Mouse (Mus musculus) forebrain, embryonic 16.5 days (tissue): ENCODE results near the gene Psmd14. TPM values are rescaled to one million over a fixed set of nuclear protein-coding genes. Genes with fewer than 3 reads are reported as not detected.

ENCODE experiments used
- ATAC-seq: fragments of 200-750 bp; cut with Nextera tagmentation; 2 replicates; pipeline ENCODE4 v1.8.0; 2017; ENCODE audit warnings: mild to moderate bottlenecking, moderate library complexity
- H3K27ac ChIP-seq: fragments of 300-500 bp; sonication (generic); 2 replicates; pipeline ENCODE4 v1.5.1; 2014; ENCODE audit warnings: low read length, control low read depth
- H3K27me3 ChIP-seq: fragments of 300-500 bp; sonication (generic); replicated peaks from 2 replicates; pipeline ENCODE4 v1.6.1; 2014; ENCODE audit warnings: low read length; ENCODE audit not compliant: control insufficient read depth, insufficient read depth
- H3K36me3 ChIP-seq: fragments of 300-500 bp; sonication (generic); 2 replicates; pipeline ENCODE4 v1.6.1; 2014; ENCODE audit not compliant: control insufficient read depth, insufficient read depth
- H3K4me1 ChIP-seq: fragments of 300-500 bp; sonication (generic); replicated peaks from 2 replicates; pipeline ENCODE4 v1.6.1; 2014; ENCODE audit warnings: low read length; ENCODE audit not compliant: control insufficient read depth, insufficient read depth
- H3K4me2 ChIP-seq: fragments of 300-500 bp; sonication (generic); 2 replicates; pipeline ENCODE4 v1.6.1; 2014; ENCODE audit warnings: mild to moderate bottlenecking, low read length, control low read depth
- H3K4me3 ChIP-seq: fragments of 300-500 bp; sonication (generic); replicated peaks from 2 replicates; pipeline ENCODE4 v1.5.1; 2014; ENCODE audit warnings: mild to moderate bottlenecking, low read length, control low read depth
- H3K9ac ChIP-seq: fragments of 300-500 bp; sonication (generic); replicated peaks from 2 replicates; pipeline ENCODE4 v1.6.1; 2014; ENCODE audit warnings: low read depth, low read length, control low read depth
- H3K9me3 ChIP-seq: fragments of 300-500 bp; sonication (generic); 2 replicates; pipeline ENCODE4 v1.6.1; 2016; ENCODE audit warnings: low read length; ENCODE audit not compliant: control insufficient read depth
- WGBS: fragments of 180-500 bp; shearing (Covaris S2); extraction: QIAGEN DNeasy Blood & Tissue Kit; methylation state at CpG from one replicate; pipeline ENCODE4 v1.1.7; 2014; 5-methylcytosine and 5-hydroxymethylcytosine counted together
- polyA plus RNA-seq: library from polyadenylated mRNA; unstranded; fragments of >200 nt; fragmentation: Nextera tagmentation; extraction: Ambion mirVana; gene quantifications from 2 replicates; pipeline ENCODE4 v1.2.1, GENCODE M21; 2015

The Psmd14 gene
- polyA plus RNA-seq, 1 experiment from 2014 or later: 253 TPM

DNA sequence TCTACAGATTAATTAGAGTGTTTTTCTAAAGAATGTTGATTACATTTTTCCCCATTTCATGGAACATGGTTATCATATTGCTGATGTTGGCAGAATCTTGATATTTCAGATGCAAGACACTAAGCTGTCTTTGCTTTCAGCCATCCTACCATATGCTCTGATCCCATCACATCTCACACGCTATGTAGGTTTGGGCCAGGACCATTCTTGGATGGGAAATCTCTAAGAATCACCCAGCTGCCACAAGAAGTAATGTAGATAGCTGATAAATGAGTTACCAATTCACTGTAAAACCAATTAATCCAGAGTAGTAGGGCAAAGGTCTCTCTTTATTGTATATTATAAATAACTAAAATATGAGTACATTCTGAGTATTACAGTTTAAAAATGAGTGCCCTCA is 86.6 kb downstream of the Psmd14 start:
- Histone ChIP-seq H3K9ac (no peak overlapping the region), H3K4me3 (no peak overlapping the region), H3K4me1 (peaks cover 15% of the 10 kb centered on the region), H3K27ac (no peak overlapping the region), H3K4me2 (no peak overlapping the region), H3K36me3 (no peaks in the 10 kb centered on the region), H3K9me3 (no peaks in the 10 kb centered on the region), H3K27me3 (peaks cover 3% of the 10 kb centered on the region)
- 68% methylated on average over 1 of the region's 1 CpGs for WGBS
- peak; percentile 61 for ATAC-seq

DNA sequence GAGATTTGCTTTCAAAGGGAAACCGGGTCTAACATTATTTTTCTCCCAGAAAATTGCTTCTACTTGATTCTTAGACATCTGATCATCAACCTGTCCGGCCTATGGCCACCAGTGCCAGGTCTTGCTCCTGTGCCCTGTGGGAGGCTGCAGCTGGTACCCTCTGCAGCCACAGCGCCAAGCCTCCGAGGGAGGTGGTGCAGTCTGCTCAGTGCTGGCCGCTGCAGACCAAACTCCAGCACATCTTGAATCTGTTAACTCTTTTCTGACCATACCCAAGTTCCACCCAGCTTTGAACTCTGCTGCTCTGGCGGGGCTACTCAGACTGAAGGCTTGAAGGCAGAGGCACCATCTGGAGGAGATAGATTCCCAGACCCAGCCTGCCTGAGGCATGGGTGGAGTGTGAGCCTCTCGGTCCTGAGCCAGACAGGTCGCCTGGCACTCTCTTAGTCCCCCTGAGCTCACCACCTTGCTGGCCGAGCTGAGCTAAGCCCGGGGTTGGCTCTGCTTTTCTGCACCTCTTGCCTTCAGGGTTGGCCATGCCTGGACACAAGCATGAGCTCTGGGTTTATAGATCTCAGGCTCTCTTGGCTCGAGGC is 91.3 kb downstream of the Psmd14 start, which contains the start of gene Tbr1:
Gene Tbr1 (plus strand): TSS at position 275 of the 596 bp plus-strand sequence.
- peaks cover 3% of the 10 kb centered on the region for H3K27me3 ChIP-seq
- H3K4me2 ChIP-seq: peak within 1 kb of the TSS; percentile 51
- peaks cover 16% of the 10 kb centered on the region for H3K4me1 ChIP-seq
- WGBS: 5% methylated on average over 11 of the region's 11 CpGs
- ATAC-seq: 0 out of 2 replicates have a peak, but pooled peaks have one; percentile 5
- H3K9ac ChIP-seq: peak within 1 kb of the TSS; percentile 87
- no peaks in the 10 kb centered on the region for H3K9me3 ChIP-seq
- H3K27ac ChIP-seq: peak within 1 kb of the TSS; percentile 98
- no peaks in the 10 kb centered on the region for H3K36me3 ChIP-seq
- H3K4me3 ChIP-seq: peak within 1 kb of the TSS; percentile 65

DNA sequence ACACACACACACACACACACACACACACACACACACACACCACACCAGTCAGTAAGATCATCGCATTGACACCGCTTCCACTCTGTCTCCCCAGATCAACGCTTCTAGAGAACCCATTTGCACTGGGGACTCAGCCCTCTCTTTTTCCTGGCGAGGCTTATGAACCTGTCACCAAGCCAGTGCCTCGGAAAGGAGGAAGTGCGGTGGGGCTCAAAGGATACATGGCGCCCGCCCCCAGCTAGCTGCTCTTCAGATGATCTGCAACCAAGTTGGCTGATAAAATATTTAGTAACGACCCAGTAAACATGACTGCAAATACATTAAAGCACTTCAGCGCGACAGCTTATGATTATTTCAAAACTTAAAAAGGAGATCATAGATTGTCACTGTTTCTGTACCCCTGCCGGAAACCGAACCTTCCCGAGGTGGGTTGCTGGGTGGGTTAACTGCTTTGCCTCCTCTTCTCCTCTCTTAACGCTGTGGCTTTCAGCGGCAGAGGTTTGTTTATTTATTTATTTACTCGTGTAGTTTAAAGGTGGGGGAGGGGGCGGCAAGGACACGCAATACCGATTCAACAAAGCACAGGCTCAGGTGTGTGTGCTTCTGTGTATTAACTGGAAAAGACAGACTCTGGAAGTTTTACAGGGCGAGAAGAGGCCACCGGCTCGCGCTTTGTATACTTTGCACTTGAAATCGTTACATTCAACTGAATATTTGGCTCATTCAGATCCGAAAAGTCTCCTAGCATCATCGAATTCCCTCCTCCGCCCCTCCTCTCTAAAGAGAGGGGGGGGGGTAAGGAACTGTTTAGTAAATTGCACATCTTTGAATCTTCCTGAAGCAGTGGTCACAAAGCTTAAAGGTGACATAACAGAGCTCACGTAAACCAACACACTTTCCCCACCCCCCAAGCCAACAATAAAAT is 92.2 kb downstream of the Psmd14 start:
- Histone ChIP-seq H3K4me1 (peaks cover 16% of the 10 kb centered on the region), H3K36me3 (no peaks in the 10 kb centered on the region), H3K27me3 (peaks cover 3% of the 10 kb centered on the region), H3K9ac (peak overlapping the region; percentile 87), H3K9me3 (no peaks in the 10 kb centered on the region), H3K27ac (peak overlapping the region; percentile 98), H3K4me2 (peak overlapping the region; percentile 51), H3K4me3 (peak overlapping the region; percentile 65)
- WGBS: 2% methylated on average over 29 of the region's 29 CpGs
- peak; percentile 36 for ATAC-seq

DNA sequence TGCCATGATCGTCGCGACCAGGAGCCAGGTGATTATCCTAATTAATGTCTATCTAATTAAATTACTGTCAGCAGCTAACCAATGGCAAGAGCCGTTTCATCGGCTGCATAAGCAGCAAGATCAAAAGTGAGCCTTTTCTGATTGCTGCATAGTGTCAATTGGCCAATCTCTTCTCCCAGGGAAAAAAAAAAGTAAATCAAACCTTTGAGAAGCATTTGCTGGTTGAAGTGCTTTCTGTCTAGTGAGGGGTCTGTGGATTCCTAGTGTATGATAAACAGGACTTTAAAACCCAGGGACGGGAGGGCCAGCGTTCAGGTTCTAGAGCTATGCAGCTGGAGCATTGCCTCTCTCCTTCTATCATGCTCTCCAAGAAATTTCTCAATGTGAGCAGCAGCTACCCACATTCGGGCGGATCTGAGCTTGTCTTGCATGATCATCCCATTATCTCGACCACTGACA is 92.9 kb downstream of the Psmd14 start:
- Histone ChIP-seq H3K9ac (peak overlapping the region; percentile 87), H3K4me3 (peak overlapping the region; percentile 65), H3K27me3 (peaks cover 3% of the 10 kb centered on the region), H3K4me1 (peaks cover 16% of the 10 kb centered on the region), H3K4me2 (peak overlapping the region; percentile 51), H3K36me3 (no peaks in the 10 kb centered on the region), H3K9me3 (no peaks in the 10 kb centered on the region), H3K27ac (peak overlapping the region; percentile 98)
- WGBS: under 1% methylated on average over 10 of the region's 10 CpGs
- ATAC-seq: peak; percentile 57

DNA sequence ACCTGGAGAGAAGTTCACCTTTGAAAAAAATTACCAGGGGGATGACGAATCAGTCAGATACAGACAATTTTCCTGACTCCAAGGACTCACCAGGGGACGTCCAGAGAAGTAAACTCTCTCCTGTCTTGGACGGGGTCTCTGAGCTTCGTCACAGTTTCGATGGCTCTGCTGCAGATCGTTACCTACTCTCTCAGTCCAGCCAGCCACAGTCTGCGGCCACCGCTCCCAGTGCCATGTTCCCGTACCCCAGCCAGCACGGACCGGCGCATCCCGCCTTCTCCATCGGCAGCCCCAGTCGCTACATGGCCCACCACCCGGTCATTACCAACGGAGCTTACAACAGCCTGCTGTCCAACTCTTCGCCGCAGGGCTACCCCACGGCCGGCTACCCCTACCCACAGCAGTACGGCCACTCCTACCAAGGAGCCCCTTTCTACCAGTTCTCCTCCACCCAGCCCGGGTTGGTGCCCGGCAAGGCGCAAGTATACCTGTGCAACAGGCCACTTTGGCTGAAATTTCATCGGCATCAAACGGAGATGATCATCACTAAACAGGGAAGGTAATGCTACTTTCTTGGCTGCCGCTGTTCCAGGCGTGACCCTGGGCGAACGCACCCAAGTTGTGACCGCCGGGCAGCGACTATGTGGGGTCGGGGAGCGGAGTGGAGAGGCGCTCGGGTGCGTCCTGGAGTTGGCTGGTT is 93.5 kb downstream of the Psmd14 start:
- Histone ChIP-seq H3K9ac (peak overlapping the region; percentile 87), H3K9me3 (no peaks in the 10 kb centered on the region), H3K27me3 (peaks cover 4% of the 10 kb centered on the region), H3K4me1 (peaks cover 16% of the 10 kb centered on the region), H3K36me3 (no peaks in the 10 kb centered on the region), H3K4me3 (peak overlapping the region; percentile 65), H3K27ac (peak overlapping the region; percentile 98), H3K4me2 (peak overlapping the region; percentile 51)
- peak; percentile 15 for ATAC-seq
- under 1% methylated on average over 39 of the region's 39 CpGs for WGBS

DNA sequence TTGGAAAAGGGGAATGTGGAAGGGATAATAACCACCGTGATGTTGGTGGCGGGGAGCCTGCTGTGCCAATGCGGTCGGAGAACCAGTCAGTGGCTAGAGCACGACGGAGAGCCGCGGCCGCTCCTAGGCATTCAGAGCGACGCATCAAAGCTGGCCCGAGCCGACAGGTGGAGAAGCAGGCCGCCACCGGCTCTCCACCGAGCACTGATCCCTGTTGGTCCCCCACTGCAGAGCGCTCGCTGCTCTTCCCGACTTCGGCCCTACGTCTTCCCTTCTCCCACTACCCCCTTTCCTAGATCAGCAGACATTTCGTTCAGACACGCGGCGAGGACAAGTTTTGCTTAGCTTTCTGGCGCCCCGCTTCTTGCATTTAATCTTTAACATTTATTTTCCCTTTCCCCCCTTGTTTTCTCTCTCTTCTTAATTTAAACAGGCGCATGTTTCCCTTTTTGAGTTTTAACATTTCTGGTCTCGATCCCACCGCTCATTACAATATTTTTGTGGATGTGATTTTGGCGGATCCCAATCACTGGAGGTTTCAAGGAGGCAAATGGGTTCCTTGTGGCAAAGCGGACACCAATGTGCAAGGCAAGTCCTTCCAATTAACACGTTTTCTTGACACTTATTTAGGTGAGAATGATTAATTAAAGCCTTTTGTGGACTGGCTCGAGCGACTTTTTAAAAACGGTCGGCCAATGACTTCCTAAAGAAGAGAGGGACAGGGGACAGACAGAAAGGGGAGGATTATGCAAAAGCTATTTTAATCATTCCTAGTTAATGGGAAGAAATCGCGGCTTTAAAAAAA is 94.2 kb downstream of the Psmd14 start:
- H3K27ac ChIP-seq: peak overlapping the region; percentile 98
- ATAC-seq: 0 out of 2 replicates have a peak, but pooled peaks have one; percentile 6
- peak overlapping the region; percentile 87 for H3K9ac ChIP-seq

DNA sequence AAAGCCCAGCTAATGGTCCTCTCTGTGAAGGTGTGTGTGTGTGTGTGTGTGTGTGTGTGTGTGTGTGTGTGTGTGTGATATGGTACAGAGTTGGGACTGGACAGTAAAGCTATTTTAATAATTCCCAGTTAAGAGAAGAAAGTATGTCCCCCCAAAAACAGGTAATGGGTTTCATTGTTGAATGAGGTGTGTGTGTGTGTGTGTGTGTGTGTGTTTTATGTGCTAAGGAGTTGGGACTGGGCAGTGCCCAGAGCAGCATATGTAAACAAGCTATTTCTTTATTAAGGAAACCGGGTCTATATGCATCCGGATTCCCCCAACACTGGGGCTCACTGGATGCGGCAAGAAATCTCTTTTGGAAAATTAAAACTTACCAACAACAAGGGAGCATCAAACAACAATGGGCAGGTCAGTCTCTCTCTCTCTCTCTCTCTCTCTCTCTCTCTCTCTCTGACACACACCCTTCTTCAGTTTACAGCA is 94.9 kb downstream of the Psmd14 start:
- Histone ChIP-seq H3K27me3 (peaks cover 14% of the 10 kb centered on the region), H3K27ac (peak overlapping the region; percentile 98), H3K9me3 (0 out of 2 replicates have a peak, but pooled peaks cover 2% of the 10 kb centered on the region), H3K9ac (peak overlapping the region; percentile 87), H3K4me3 (peak overlapping the region; percentile 65), H3K4me2 (peak overlapping the region; percentile 53), H3K4me1 (peaks cover 19% of the 10 kb centered on the region), H3K36me3 (no peaks in the 10 kb centered on the region)
- ATAC-seq: no peak
- WGBS: 4% methylated on average over 3 of the region's 3 CpGs

More for the DNA sequence above, 94.2 kb downstream of the Psmd14 start:
- Histone ChIP-seq H3K27me3 (peaks cover 11% of the 10 kb centered on the region), H3K4me3 (peak overlapping the region; percentile 65), H3K9me3 (0 out of 2 replicates have a peak, but pooled peaks cover 2% of the 10 kb centered on the region), H3K4me2 (peak overlapping the region; percentile 51), H3K36me3 (no peaks in the 10 kb centered on the region), H3K4me1 (peaks cover 16% of the 10 kb centered on the region)
- under 1% methylated on average over 39 of the region's 39 CpGs for WGBS

- 0 out of 2 replicates have a peak, but pooled peaks cover 2% of the 10 kb centered on the region for H3K9me3 ChIP-seq
- WGBS: 3% methylated on average over 21 of the region's 22 CpGs
- ATAC-seq: peak; percentile 26
- peak overlapping the region; percentile 87 for H3K9ac ChIP-seq
- no peaks in the 10 kb centered on the region for H3K36me3 ChIP-seq
- H3K4me3 ChIP-seq: peak overlapping the region; percentile 65
- peak overlapping the region; percentile 98 for H3K27ac ChIP-seq
- H3K4me1 ChIP-seq: peaks cover 24% of the 10 kb centered on the region
- H3K4me2 ChIP-seq: peak overlapping the region; percentile 53
- H3K27me3 ChIP-seq: peaks cover 13% of the 10 kb centered on the region
Measured at GRCm38 (mm10) chr2:61807151-61807550, 95.7 kb downstream of the Psmd14 start.
